Mouse (Mus musculus) heart, adult 18-20 months (tissue): ENCODE data around the gene Cblc. TPM values are rescaled to one million over a fixed set of nuclear protein-coding genes. Genes with fewer than 3 reads are reported as not detected.

Experiments
- DNase-seq, 2 experiments: peaks; one replicate each; pipeline ENCODE4 v3.0.0; 2021 to 2022; ENCODE audit warnings: mixed read lengths in 1 of 2
- total RNA-seq, 2 experiments: library from RNA; stranded (reverse); gene quantifications; 2 replicates each; pipeline ENCODE4 v1.2.3; 2021

The Cblc gene
- total RNA-seq, 2 experiments from 2014 or later: 0.35 to 0.75 TPM

- DNase-seq: peak in 1 of 2 experiments; percentile 31
These were observed 14.0 kb downstream of the Cblc start for GRCm38 (mm10) chr7:19782645-19783044.

GRCm38 (mm10) chr7:19781741-19782140, 14.9 kb downstream of the Cblc start:
- no peak for DNase-seq

GRCm38 (mm10) chr7:19779903-19780302, 16.7 kb downstream of the Cblc start:
- no peak for DNase-seq

- DNase-seq: no peak
These were observed 18.0 kb downstream of the Cblc start for GRCm38 (mm10) chr7:19778645-19779044.

GRCm38 (mm10) chr7:19777049-19777723, 19.4 kb downstream of the Cblc start:
- peak; percentile 71 to 87 for DNase-seq

GRCm38 (mm10) chr7:19771682-19772081, 24.9 kb downstream of the Cblc start:
- no peak for DNase-seq

- no peak for DNase-seq
These were observed 25.6 kb downstream of the Cblc start, which contains the start of gene Bcam for GRCm38 (mm10) chr7:19770984-19771391. Bcam (minus strand) TSS chr7:19771016.

GRCm38 (mm10) chr7:19770375-19770754, 26.2 kb downstream of the Cblc start:
- peak; percentile 93 to 94 for DNase-seq

- DNase-seq: peak in 1 of 2 experiments; percentile 33
These were observed 26.9 kb downstream of the Cblc start for GRCm38 (mm10) chr7:19769434-19770374.

- DNase-seq: no peak
These were observed 27.6 kb downstream of the Cblc start for GRCm38 (mm10) chr7:19769001-19769400.

GRCm38 (mm10) chr7:19768251-19768650, 28.4 kb downstream of the Cblc start:
- peak in 1 of 2 experiments; percentile 43 for DNase-seq

GRCm38 (mm10) chr7:19764581-19764980, 32.0 kb downstream of the Cblc start:
- peak in 1 of 2 experiments; percentile 70 for DNase-seq

- peak in 1 of 2 experiments; percentile 82 for DNase-seq
These were observed 32.7 kb downstream of the Cblc start for GRCm38 (mm10) chr7:19763829-19764477.

GRCm38 (mm10) chr7:19762283-19762682, 34.3 kb downstream of the Cblc start:
- DNase-seq: no peak

GRCm38 (mm10) chr7:19760021-19760420, 36.6 kb downstream of the Cblc start:
- peak in 1 of 2 experiments; percentile 53 for DNase-seq

GRCm38 (mm10) chr7:19758623-19759022, 38.0 kb downstream of the Cblc start:
- DNase-seq: no peak

GRCm38 (mm10) chr7:19755851-19756786, 40.5 kb downstream of the Cblc start:
- DNase-seq: peak; percentile 89 to 93

GRCm38 (mm10) chr7:19755008-19755407, 41.6 kb downstream of the Cblc start:
- no peak for DNase-seq

GRCm38 (mm10) chr7:19754065-19754464, 42.5 kb downstream of the Cblc start:
- DNase-seq: no peak

GRCm38 (mm10) chr7:19753587-19753986, 43.0 kb downstream of the Cblc start:
- peak; percentile 63 to 82 for DNase-seq

GRCm38 (mm10) chr7:19752652-19753051, 44.0 kb downstream of the Cblc start:
- DNase-seq: peak in 1 of 2 experiments; percentile 36
